Mouse (Mus musculus) liver, embryonic 14.5 days (tissue): ENCODE measurements around the gene Mapkapk5. TPM values are rescaled to one million over a fixed set of nuclear protein-coding genes. Genes with fewer than 3 reads are reported as not detected.
"Not testable (repeated sequence)": the region's sequence is repeated elsewhere in the genome, so short reads cannot be mapped to it uniquely, and the experiment has no call there.

Experiments
- ATAC-seq: fragments of 200-750 bp; cut with Nextera tagmentation; 2 replicates; pipeline ENCODE4 v1.8.0; 2017; ENCODE audit warnings: moderate number of reproducible peaks, mild to moderate bottlenecking, moderate library complexity; ENCODE audit not compliant: insufficient read depth
- DNase-seq, 3 experiments: peaks; one replicate each; pipeline ENCODE4 v3.0.0-alpha.2; 2012 to 2013; ENCODE audit warnings: low read depth in 3 of 3, low spot score in 3 of 3
- H3K27ac ChIP-seq: fragments of 300-500 bp; sonication (generic); 2 replicates; pipeline ENCODE4 v1.5.1; 2014; ENCODE audit warnings: moderate library complexity, mild to moderate bottlenecking, control low read depth, inconsistent platforms
- H3K27me3 ChIP-seq: fragments of 300-500 bp; sonication (generic); 2 replicates; pipeline ENCODE4 v1.6.1; 2014; ENCODE audit warnings: mild to moderate bottlenecking, low read length, moderate library complexity; ENCODE audit not compliant: control insufficient read depth, insufficient read depth
- H3K36me3 ChIP-seq: fragments of 300-500 bp; sonication (generic); replicated peaks from 2 replicates; pipeline ENCODE4 v1.6.1; 2014; ENCODE audit warnings: low read depth; ENCODE audit not compliant: control insufficient read depth, insufficient read depth
- H3K4me1 ChIP-seq, 2 experiments: fragments of 200-500 bp in 1 of 2; fragments of 300-500 bp in 1 of 2; sonication (generic) in 1 of 2; replicated peaks; 2 replicates each; pipeline ENCODE4 v1.6.1; 2012 to 2014; ENCODE audit warnings: antibody characterized with exemption in 1 of 2, inconsistent platforms in 1 of 2, low read length in 1 of 2; ENCODE audit not compliant: control insufficient read depth in 2 of 2, insufficient read depth in 2 of 2
- H3K4me2 ChIP-seq: fragments of 300-500 bp; sonication (generic); 2 replicates; pipeline ENCODE4 v1.6.1; 2014; ENCODE audit warnings: low read depth, mild to moderate bottlenecking, control low read depth, moderate library complexity
- H3K4me3 ChIP-seq, 2 experiments: fragments of 200-500 bp in 1 of 2; fragments of 300-500 bp in 1 of 2; sonication (generic) in 1 of 2; 2 replicates each; pipeline ENCODE4 v1.5.1; 2012 to 2014; ENCODE audit warnings: low read depth in 2 of 2, low read length in 2 of 2, mild to moderate bottlenecking in 2 of 2, control low read depth in 1 of 2, inconsistent platforms in 1 of 2, moderate library complexity in 1 of 2; ENCODE audit not compliant: insufficient read depth in 1 of 2
- H3K9ac ChIP-seq: fragments of 300-500 bp; sonication (generic); replicated peaks from 2 replicates; pipeline ENCODE4 v1.6.1; 2014; ENCODE audit warnings: mild to moderate bottlenecking, control low read depth, moderate library complexity
- H3K9me3 ChIP-seq: fragments of 300-500 bp; sonication (generic); 2 replicates; pipeline ENCODE4 v1.6.1; 2016; ENCODE audit warnings: low read length, mixed read lengths; ENCODE audit not compliant: control insufficient read depth
- CTCF ChIP-seq: IDR thresholded peaks from 2 replicates; pipeline ENCODE4 v1.5.1; 2016; ENCODE audit warnings: antibody characterized with exemption, low read depth, control low read depth
- EP300 ChIP-seq: IDR thresholded peaks from 2 replicates; pipeline ENCODE4 v1.6.1; 2016; ENCODE audit warnings: antibody characterized with exemption, low read depth
- WGBS: fragments of 180-500 bp; shearing (Covaris S2); extraction: QIAGEN DNeasy Blood & Tissue Kit; methylation state at CpG from one replicate; pipeline ENCODE4 v1.1.7; 2014; ENCODE audit not compliant: insufficient replicate concordance; 5-methylcytosine and 5-hydroxymethylcytosine counted together
- polyA plus RNA-seq, 2 experiments: library from polyadenylated mRNA; depleted of rRNA in 1 of 2; stranded (reverse) in 1 of 2; unstranded in 1 of 2; fragments of >200 nt; fragmentation: Nextera tagmentation in 1 of 2; extraction: Ambion mirVana in 1 of 2; gene quantifications; 2 replicates each; pipeline versions ENCODE4 v1.2.1 to v1.2.3; 2012 to 2014

The Mapkapk5 gene
- polyA plus RNA-seq, 2 experiments = 22.8 to 43.4 TPM

- H3K9ac ChIP-seq = no peak overlapping the region
- no peak overlapping the region for H3K4me3 ChIP-seq
- no peak overlapping the region for H3K4me2 ChIP-seq
- H3K36me3 ChIP-seq = peaks cover 70% of the 10 kb centered on the region
- TF ChIP-seq EP300 (no peak), CTCF (no peak)
- no peak overlapping the region for H3K27ac ChIP-seq
- WGBS = 87% methylated on average over 14 of the region's 14 CpGs
- DNase-seq = no peak
- H3K9me3 ChIP-seq = no peaks in the 10 kb centered on the region
- no peaks in the 10 kb centered on the region for H3K4me1 ChIP-seq
- ATAC-seq = no peak
- H3K27me3 ChIP-seq = no peaks in the 10 kb centered on the region
These were observed 19.8 kb downstream of the Mapkapk5 start for GRCm38 (mm10) chr5:121525774-121526450.

- H3K4me3 ChIP-seq, H3K4me1 ChIP-seq, H3K9me3 ChIP-seq, DNase-seq, H3K27ac ChIP-seq, H3K27me3 ChIP-seq, H3K9ac ChIP-seq, H3K4me2 ChIP-seq: not testable (repeated sequence)
- ATAC-seq = 0 out of 2 replicates have a peak, but pooled peaks have one; percentile 18
- 43% methylated on average over 11 of the region's 17 CpGs for WGBS
- peaks cover 21% of the 10 kb centered on the region for H3K36me3 ChIP-seq
These were observed 25.9 kb downstream of the Mapkapk5 start for GRCm38 (mm10) chr5:121519758-121520157.

GRCm38 (mm10) chr5:121518983-121519382 is 26.7 kb downstream of the Mapkapk5 start:
- Histone ChIP-seq H3K4me1 (no peaks in the 10 kb centered on the region), H3K9ac (no peak overlapping the region), H3K4me2 (no peak overlapping the region), H3K9me3 (no peaks in the 10 kb centered on the region), H3K27ac (no peak overlapping the region), H3K4me3 (no peak overlapping the region), H3K27me3 (no peaks in the 10 kb centered on the region), H3K36me3 (peaks cover 13% of the 10 kb centered on the region)
- DNase-seq (no peak), ATAC-seq (no peak)
- 71% methylated on average over 9 of the region's 9 CpGs for WGBS
- TF ChIP-seq CTCF = no peak
- no peak for TF ChIP-seq EP300

GRCm38 (mm10) chr5:121510009-121510408 is 35.7 kb downstream of the Mapkapk5 start:
- Histone ChIP-seq H3K9me3 (no peaks in the 10 kb centered on the region), H3K4me3 (no peak overlapping the region), H3K9ac (no peak overlapping the region), H3K4me2 (no peak overlapping the region), H3K36me3 (no peaks in the 10 kb centered on the region), H3K4me1 (no peaks in the 10 kb centered on the region), H3K27me3 (no peaks in the 10 kb centered on the region), H3K27ac (no peak overlapping the region)
- DNase-seq = no peak
- TF ChIP-seq EP300 (no peak), CTCF (no peak)
- ATAC-seq = no peak
- WGBS = 67% methylated on average over 7 of the region's 7 CpGs

GRCm38 (mm10) chr5:121506846-121507245 is 38.9 kb downstream of the Mapkapk5 start:
- no peaks in the 10 kb centered on the region for H3K36me3 ChIP-seq
- no peaks in the 10 kb centered on the region for H3K9me3 ChIP-seq
- no peaks in the 10 kb centered on the region for H3K27me3 ChIP-seq
- H3K4me1 ChIP-seq = no peaks in the 10 kb centered on the region
- no peak for ATAC-seq
- 43% methylated on average over 1 of the region's 1 CpGs for WGBS
- DNase-seq = no peak
- H3K27ac ChIP-seq = no peak overlapping the region
- H3K4me3 ChIP-seq = no peak overlapping the region
- H3K4me2 ChIP-seq = no peak overlapping the region
- H3K9ac ChIP-seq = no peak overlapping the region
- no peak for TF ChIP-seq EP300
- no peak for TF ChIP-seq CTCF
